Mouse (Mus musculus) G1E (cell line): Measurements from ENCODE around the gene Etnppl. TPM values are rescaled to one million over a fixed set of nuclear protein-coding genes. Genes with fewer than 3 reads are reported as not detected.

ENCODE experiments used
- ATAC-seq: 2 replicates; pipeline ENCODE4 v1.8.0; 2016; ENCODE audit warnings: mild to moderate bottlenecking; ENCODE audit not compliant: insufficient number of reproducible peaks, poor library complexity, low FRiP score, severe bottlenecking; ENCODE audit errors: extremely low read depth
- DNase-seq: peaks from one replicate; pipeline ENCODE4 v3.0.0; 2012; ENCODE audit warnings: low spot score
- H3K27me3 ChIP-seq: 2 replicates; pipeline ENCODE4 v1.6.1; 2012; ENCODE audit warnings: mild to moderate bottlenecking, low read length, inconsistent platforms; ENCODE audit not compliant: insufficient read depth
- H3K36me3 ChIP-seq: replicated peaks from 2 replicates; pipeline ENCODE3; 2012; ENCODE audit warnings: mild to moderate bottlenecking, inconsistent platforms
- H3K4me1 ChIP-seq: 2 replicates; pipeline ENCODE4 v1.6.1; 2012; ENCODE audit warnings: low read depth, low read length, inconsistent platforms, mixed read lengths; ENCODE audit not compliant: insufficient read depth
- H3K4me3 ChIP-seq: 2 replicates; pipeline ENCODE4 v1.5.1; 2012; ENCODE audit warnings: low read depth, mild to moderate bottlenecking, inconsistent platforms, low read length, moderate library complexity, mixed read lengths
- H3K9me3 ChIP-seq: replicated peaks from 2 replicates; pipeline ENCODE4 v1.6.1; 2012; ENCODE audit warnings: inconsistent platforms
- CTCF ChIP-seq: IDR thresholded peaks from 2 replicates; pipeline ENCODE4 v1.5.1; 2012; ENCODE audit warnings: low read depth, low read length, inconsistent platforms, mixed read lengths
- GATA1 ChIP-seq: IDR thresholded peaks from 2 replicates; pipeline ENCODE4 v1.6.1; 2012; ENCODE audit warnings: borderline replicate concordance, low read length, inconsistent platforms, mixed read lengths
- GATA2 ChIP-seq: IDR thresholded peaks from 2 replicates; pipeline ENCODE4 v1.6.1; 2012; ENCODE audit warnings: low read depth, low read length, inconsistent platforms, borderline replicate concordance
- POLR2AphosphoS5 ChIP-seq: IDR thresholded peaks from 2 replicates; pipeline ENCODE4 v1.6.1; 2012; ENCODE audit warnings: low read depth, low read length, inconsistent platforms; ENCODE audit not compliant: insufficient replicate concordance
- TAL1 ChIP-seq: conservative IDR thresholded peaks from 2 replicates; pipeline ENCODE4 v1.6.1; 2012; ENCODE audit warnings: low read depth, low read length, inconsistent platforms, mixed read lengths
- polyA plus RNA-seq: library from polyadenylated mRNA; stranded (reverse); fragments of >175 nt; gene quantifications from 2 replicates; pipeline ENCODE4 v1.2.3, GENCODE M21; 2012
- total RNA-seq, 2 experiments: library from RNA; stranded (forward) in 1 of 2; stranded (reverse) in 1 of 2; fragments of 200-1000 nt in 1 of 2; fragments of >200 nt in 1 of 2; fragmentation: Nextera tagmentation in 1 of 2; gene quantifications; 2 replicates each; pipeline ENCODE4 v1.2.3; 2014 to 2017

Etnppl gene
- total and polyA plus RNA-seq, 3 experiments: 0.22 TPM; not detected in 2

- Histone ChIP-seq H3K36me3 (no peaks in the 10 kb centered on the region), H3K4me3 (no peak overlapping the region), H3K9me3 (no peaks in the 10 kb centered on the region; the same call in 1 of the 2 replicates), H3K27me3 (no peaks in the 10 kb centered on the region), H3K4me1 (no peaks in the 10 kb centered on the region)
- ATAC-seq (no peak), DNase-seq (no peak)
- TF ChIP-seq CTCF (no peak), TAL1 (no peak), POLR2AphosphoS5 (no peak), GATA2 (no peak), GATA1 (no peak)
Measured at GRCm38 (mm10) chr3:130683836-130684235, 66.6 kb downstream of the Etnppl start.

GRCm38 (mm10) chr3:130684276-130685013 is 67.2 kb downstream of the Etnppl start:
- DNase-seq: no peak
- Histone ChIP-seq H3K9me3 (no peaks in the 10 kb centered on the region; the same call in 1 of the 2 replicates), H3K36me3 (no peaks in the 10 kb centered on the region), H3K4me1 (no peaks in the 10 kb centered on the region), H3K4me3 (no peak overlapping the region), H3K27me3 (no peaks in the 10 kb centered on the region)
- TF ChIP-seq GATA1 (no peak), CTCF (no peak), TAL1 (no peak), GATA2 (no peak), POLR2AphosphoS5 (no peak)
- no peak for ATAC-seq

- Histone ChIP-seq H3K4me3 (no peak overlapping the region), H3K27me3 (no peaks in the 10 kb centered on the region), H3K36me3 (no peaks in the 10 kb centered on the region), H3K9me3 (no peaks in the 10 kb centered on the region), H3K4me1 (peaks cover 1% of the 10 kb centered on the region)
- DNase-seq (no peak), ATAC-seq (no peak)
- no peak for TF ChIP-seq TAL1
- TF ChIP-seq GATA1: no peak
- no peak for TF ChIP-seq CTCF
- no peak for TF ChIP-seq POLR2AphosphoS5
- TF ChIP-seq GATA2: no peak
Measured at GRCm38 (mm10) chr3:130685014-130685366, 67.7 kb downstream of the Etnppl start.

- H3K4me3 ChIP-seq: no peak overlapping the region
- TF ChIP-seq CTCF (no peak), POLR2AphosphoS5 (no peak), TAL1 (no peak), GATA1 (no peak), GATA2 (no peak)
- DNase-seq (no peak), ATAC-seq (no peak)
- H3K4me1 ChIP-seq: peaks cover 19% of the 10 kb centered on the region
- no peaks in the 10 kb centered on the region for H3K9me3 ChIP-seq
- no peaks in the 10 kb centered on the region for H3K27me3 ChIP-seq
- no peaks in the 10 kb centered on the region for H3K36me3 ChIP-seq
Measured at GRCm38 (mm10) chr3:130687051-130687450, 69.8 kb downstream of the Etnppl start.

Other genes with a start within 250 kb of the Etnppl start
- gene Ostc, start 92.0 kb downstream of the Etnppl start, total RNA-seq (2014; fragmentation: Nextera tagmentation): 141 and 182 TPM in 2 replicates
- gene Ostc, start 92.0 kb downstream of the Etnppl start, total RNA-seq (2017): 238 and 252 TPM in 2 replicates
- gene Ostc, start 92.0 kb downstream of the Etnppl start, polyA plus RNA-seq: 24.6 and 32.9 TPM in 2 replicates
- gene Rpl34, start 113.0 kb downstream of the Etnppl start, total RNA-seq (2014; fragmentation: Nextera tagmentation): 257 and 272 TPM in 2 replicates
- 454 and 597 TPM in 2 replicates for gene Rpl34, start 113.0 kb downstream of the Etnppl start, total RNA-seq (2017)
- 99.8 and 105 TPM in 2 replicates for gene Rpl34, start 113.0 kb downstream of the Etnppl start, polyA plus RNA-seq